Comparison of ENCODE assay signal across 9 mouse cellular contexts in the genomic region with DNA sequence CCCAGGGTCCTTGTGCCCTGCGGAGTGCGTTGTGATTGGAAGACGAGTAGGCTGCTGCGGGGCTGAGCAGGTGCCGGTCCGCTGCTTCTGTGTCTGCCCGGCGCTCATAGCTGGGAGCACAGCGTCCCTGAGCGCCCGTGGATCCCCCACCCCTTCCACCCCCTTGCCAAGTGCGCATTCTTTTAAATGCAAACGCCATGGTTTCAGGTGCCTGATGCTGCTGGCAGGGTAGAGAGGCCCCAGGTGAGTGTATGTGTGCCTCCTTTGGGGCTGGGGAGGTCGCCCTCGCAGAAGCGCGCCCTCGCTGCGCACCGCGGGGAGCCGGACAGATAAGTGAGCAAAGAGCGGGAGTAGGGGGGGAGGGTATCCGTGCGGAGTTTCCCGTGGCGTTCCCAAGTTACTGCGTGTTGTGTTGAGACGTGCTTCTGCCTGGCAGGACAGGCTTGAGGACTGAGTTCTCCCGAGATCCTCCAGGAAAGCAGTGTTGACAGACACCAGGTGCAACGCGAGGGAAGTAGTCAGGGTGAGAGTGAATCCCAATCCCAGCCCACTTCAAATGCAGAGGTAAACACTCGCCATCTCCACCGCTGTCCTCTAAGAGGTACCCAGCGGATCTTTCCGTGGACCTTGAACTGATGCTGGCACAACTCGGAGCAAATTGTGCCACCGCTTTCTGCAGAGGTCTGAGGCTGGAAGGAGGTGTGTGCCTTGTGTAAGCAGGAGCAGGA. TPM values are rescaled to one million over a fixed set of nuclear protein-coding genes. Genes with fewer than 3 reads are reported as not detected.
A peak's percentile ranks its signal among the peaks of the same experiment; 100 is the strongest.
DNase-seq lines count a peak whose midpoint lies in the region; ATAC-seq and TF ChIP-seq lines count a peak whose summit lies in the region.
"Had no signal": no experiment of that assay in that cellular context is flagged by ENCODE, and none has a peak within 500 bp of the region (broad histone marks: within the 10 kb centered on the region; RNA-seq: fewer than 3 reads in every experiment).

No protein-coding gene starts in this region.

- under 1% methylated on average over 38 of the region's 38 CpGs for WGBS in lung, embryonic 16.5 days
- WGBS in embryonic facial prominence, embryonic 12.5 days: 1% methylated on average over 38 of the region's 38 CpGs
- WGBS in intestine, embryonic 15.5 days: 1% methylated on average over 38 of the region's 38 CpGs
- WGBS in liver, embryonic 15.5 days (ENCODE audit: insufficient replicate concordance): 2% methylated on average over 38 of the region's 38 CpGs
- WGBS in stomach, postnatal 0 days: under 1% methylated on average over 38 of the region's 38 CpGs

- H3K9ac ChIP-seq in lung, embryonic 16.5 days (ENCODE audit: low read length): no peak overlapping the region; the same call in 1 of the 2 replicates
- no peak overlapping the region; the same call in 1 of the 2 replicates for H3K9ac ChIP-seq in embryonic facial prominence, embryonic 12.5 days
- H3K9ac ChIP-seq in intestine, embryonic 15.5 days: no peak overlapping the region
- H3K9ac ChIP-seq in liver, embryonic 15.5 days: no peak overlapping the region
- no peak overlapping the region for H3K9ac ChIP-seq in stomach, postnatal 0 days (ENCODE audit: low read length)

- H3K4me1 ChIP-seq in lung, embryonic 16.5 days (replicated peaks; ENCODE audit: control insufficient read depth, insufficient read depth, low read length): no peaks in the 10 kb centered on the region
- 0 out of 2 replicates have a peak, but pooled peaks cover 3% of the 10 kb centered on the region for H3K4me1 ChIP-seq in embryonic facial prominence, embryonic 12.5 days
- H3K4me1 ChIP-seq in intestine, embryonic 15.5 days (replicated peaks): 0 out of 2 replicates have a peak, but pooled peaks cover 3% of the 10 kb centered on the region
- H3K4me1 ChIP-seq in liver, embryonic 15.5 days (replicated peaks): no peaks in the 10 kb centered on the region
- H3K4me1 ChIP-seq in stomach, postnatal 0 days (replicated peaks; ENCODE audit: control insufficient read depth, insufficient read depth): no peaks in the 10 kb centered on the region
- H3K4me1 ChIP-seq: megakaryocyte, embryonic 14.5 days had no signal

- peak overlapping the region; percentile 60 for H3K4me2 ChIP-seq in lung, embryonic 16.5 days (ENCODE audit: low read depth, low read length)
- H3K4me2 ChIP-seq in embryonic facial prominence, embryonic 12.5 days (replicated peaks): peak overlapping the region; percentile 83
- peak overlapping the region; percentile 90 for H3K4me2 ChIP-seq in intestine, embryonic 15.5 days (replicated peaks)
- H3K4me2 ChIP-seq in liver, embryonic 15.5 days: peak overlapping the region; percentile 13; the same call in 1 of the 2 replicates
- H3K4me2 ChIP-seq in stomach, postnatal 0 days (replicated peaks; ENCODE audit: low read depth): peak overlapping the region; percentile 45

- ATAC-seq in lung, embryonic 16.5 days (ENCODE audit: low read depth): 0 out of 2 replicates have a peak, but pooled peaks have one; percentile 17
- ATAC-seq in embryonic facial prominence, embryonic 12.5 days (ENCODE audit: insufficient number of reproducible peaks, insufficient read depth, low FRiP score, low TSS enrichment): peak; percentile 73; the same call in 1 of the 2 replicates
- ATAC-seq in intestine, embryonic 15.5 days: peak; percentile 69
- no peak for ATAC-seq in liver, embryonic 15.5 days (ENCODE audit: insufficient read depth)
- ATAC-seq in stomach, postnatal 0 days (ENCODE audit: low FRiP score, low TSS enrichment): peak; percentile 24; the same call in 1 of the 2 replicates

- H3K4me3 ChIP-seq in lung, embryonic 16.5 days (ENCODE audit: low read length): peak overlapping the region; percentile 48
- H3K4me3 ChIP-seq in embryonic facial prominence, embryonic 12.5 days: peak overlapping the region; percentile 55
- H3K4me3 ChIP-seq in intestine, embryonic 15.5 days (replicated peaks): peak overlapping the region; percentile 46
- no peak overlapping the region for H3K4me3 ChIP-seq in liver, embryonic 15.5 days (replicated peaks)
- H3K4me3 ChIP-seq in stomach, postnatal 0 days (ENCODE audit: low read depth, low read length): peak overlapping the region; percentile 35

- no peak for TF ChIP-seq CTCF in stomach, postnatal 0 days (IDR thresholded peaks at IDR 0.05; ENCODE audit: low read depth)

- peaks cover 9% of the 10 kb centered on the region for H3K27me3 ChIP-seq in lung, embryonic 16.5 days (ENCODE audit: control insufficient read depth, insufficient read depth, low read depth, low read length)
- H3K27me3 ChIP-seq in embryonic facial prominence, embryonic 12.5 days: peaks cover 13% of the 10 kb centered on the region
- H3K27me3 ChIP-seq in intestine, embryonic 15.5 days (replicated peaks): peaks cover 11% of the 10 kb centered on the region
- H3K27me3 ChIP-seq in liver, embryonic 15.5 days: peaks cover 12% of the 10 kb centered on the region; the same call in 1 of the 2 replicates
- H3K27me3 ChIP-seq in stomach, postnatal 0 days (ENCODE audit: control insufficient read depth, insufficient read depth, low read length): no peaks in the 10 kb centered on the region

- no peaks in the 10 kb centered on the region for H3K9me3 ChIP-seq in lung, embryonic 16.5 days (ENCODE audit: control insufficient read depth, low read length)
- H3K9me3 ChIP-seq in embryonic facial prominence, embryonic 12.5 days: no peaks in the 10 kb centered on the region
- no peaks in the 10 kb centered on the region for H3K9me3 ChIP-seq in intestine, embryonic 15.5 days
- H3K9me3 ChIP-seq in liver, embryonic 15.5 days (replicated peaks): no peaks in the 10 kb centered on the region
- no peaks in the 10 kb centered on the region for H3K9me3 ChIP-seq in stomach, postnatal 0 days (ENCODE audit: control insufficient read depth, low read length)
- H3K9me3 ChIP-seq: megakaryocyte, embryonic 14.5 days had no signal

- H3K27ac ChIP-seq in lung, embryonic 16.5 days (ENCODE audit: low read length): no peak overlapping the region
- H3K27ac ChIP-seq in embryonic facial prominence, embryonic 12.5 days: no peak overlapping the region
- H3K27ac ChIP-seq in intestine, embryonic 15.5 days: no peak overlapping the region
- H3K27ac ChIP-seq in liver, embryonic 15.5 days (replicated peaks): no peak overlapping the region
- H3K27ac ChIP-seq in stomach, postnatal 0 days (replicated peaks): no peak overlapping the region

- no peak for TF ChIP-seq EP300 in stomach, postnatal 0 days (optimal IDR thresholded peaks at IDR 0.05)

- no peaks in the 10 kb centered on the region for H3K36me3 ChIP-seq in lung, embryonic 16.5 days (ENCODE audit: control insufficient read depth, insufficient read depth, low read length)
- H3K36me3 ChIP-seq in embryonic facial prominence, embryonic 12.5 days: no peaks in the 10 kb centered on the region
- H3K36me3 ChIP-seq in intestine, embryonic 15.5 days: no peaks in the 10 kb centered on the region
- H3K36me3 ChIP-seq in liver, embryonic 15.5 days (replicated peaks): no peaks in the 10 kb centered on the region
- no peaks in the 10 kb centered on the region for H3K36me3 ChIP-seq in stomach, postnatal 0 days (ENCODE audit: control insufficient read depth, insufficient read depth, low read length)

- DNase-seq in lung, adult 18-20 months: no peak
- DNase-seq in stomach, postnatal 0 days (ENCODE audit: low spot score): no peak
- no peak for DNase-seq in thymus, postnatal 0 days (ENCODE audit: low spot score)
- DNase-seq in thymus, adult 18-20 months: no peak

RNA-seq across cellular contexts. Expression of a gene that starts 0.7 kb away (rescaled TPM):
- polyA plus RNA-seq in lung, embryonic 16.5 days (2015; fragmentation: Nextera tagmentation; extraction: Ambion mirVana): 0.43 TPM in 1 of 2 replicates, not detected in the other
- polyA plus RNA-seq in embryonic facial prominence, embryonic 12.5 days (2016; fragmentation: Nextera tagmentation; extraction: Ambion mirVana): 1.3 and 3.7 TPM in 2 replicates
- 0.32 and 0.36 TPM in 2 replicates for polyA plus RNA-seq in intestine, embryonic 15.5 days (2015; fragmentation: Nextera tagmentation; extraction: Ambion mirVana)
- not detected in 2 replicates for polyA plus RNA-seq in liver, embryonic 15.5 days (2015; fragmentation: Nextera tagmentation; extraction: Ambion mirVana)
- 0.05 and 0.08 TPM in 2 replicates for polyA plus RNA-seq in stomach, postnatal 0 days (2015; fragmentation: Nextera tagmentation; extraction: Ambion mirVana)
- polyA plus RNA-seq in thymus, postnatal 0 days (2015; fragmentation: Nextera tagmentation; extraction: Ambion mirVana): 0.12 and 0.21 TPM in 2 replicates

Comparison
In these comparisons a context has a peak if more than half of its experiments do, and no peak if none do; other contexts are left out.
1. H3K4me2 ChIP-seq: peak in every context shown above with its lines; median percentile 90 in intestine, embryonic 15.5 days; 83 in embryonic facial prominence, embryonic 12.5 days; 60 in lung, embryonic 16.5 days; 45 in stomach, postnatal 0 days; 13 in liver, embryonic 15.5 days.